Mouse (Mus musculus) cerebellum, postnatal 4 days (tissue): ENCODE data around the gene Gm11127.
A peak's percentile ranks its signal among the peaks of the same experiment; 100 is the strongest.
"Not testable (repeated sequence)": the region's sequence is repeated elsewhere in the genome, so short reads cannot be mapped to it uniquely, and the experiment has no call there.

Experiments used
- DNase-seq, 2 experiments: peaks; one replicate each; pipeline ENCODE4 v3.0.0; 2022; ENCODE audit warnings: low spot score in 2 of 2, mixed read lengths in 1 of 2

Gene Gm11127

GRCm38 (mm10) chr17:36058362-36058761, at the start of gene Gm11127:
Gene Gm11127, minus strand, starts transcription at chr17:36058371.
- DNase-seq: not testable (repeated sequence)

- DNase-seq: not testable (repeated sequence)
Observed at GRCm38 (mm10) chr17:36102091-36102490, 43.9 kb upstream of the Gm11127 start.

GRCm38 (mm10) chr17:36099603-36100002, 41.4 kb upstream of the Gm11127 start:
- not testable (repeated sequence) for DNase-seq

- DNase-seq: no peak
Observed at GRCm38 (mm10) chr17:36093936-36094335, 35.8 kb upstream of the Gm11127 start.

GRCm38 (mm10) chr17:36092520-36092919, 34.3 kb upstream of the Gm11127 start:
- DNase-seq: not testable (repeated sequence)

- not testable (repeated sequence) for DNase-seq
Observed at GRCm38 (mm10) chr17:36091933-36092332, 33.8 kb upstream of the Gm11127 start.

GRCm38 (mm10) chr17:36085976-36086375, 27.8 kb upstream of the Gm11127 start:
- DNase-seq: not testable (repeated sequence)

- peak in 1 of 2 experiments; percentile 10 for DNase-seq
Observed at GRCm38 (mm10) chr17:36083870-36084451, 25.8 kb upstream of the Gm11127 start.

- peak in 1 of 2 experiments; percentile 14 for DNase-seq
Observed at GRCm38 (mm10) chr17:36083266-36083869, 25.2 kb upstream of the Gm11127 start.

- DNase-seq: not testable (repeated sequence)
Observed at GRCm38 (mm10) chr17:36082519-36083232, 24.5 kb upstream of the Gm11127 start.

GRCm38 (mm10) chr17:36081901-36082300, 23.7 kb upstream of the Gm11127 start:
- not testable (repeated sequence) for DNase-seq

GRCm38 (mm10) chr17:36060829-36061228, 2.7 kb upstream of the Gm11127 start:
- DNase-seq: peak; percentile 84 to 86

- not testable (repeated sequence) for DNase-seq
Observed at GRCm38 (mm10) chr17:36057927-36058326, 244 bp downstream of the Gm11127 start.

- DNase-seq: no peak
Observed at GRCm38 (mm10) chr17:36043286-36043685, 14.9 kb downstream of the Gm11127 start.

GRCm38 (mm10) chr17:36042610-36043169, 15.5 kb downstream of the Gm11127 start, which contains the start of the genes H2-T22 and Gm6034:
Gene H2-T22, minus strand, starts transcription at chr17:36042747.
Gene Gm6034, plus strand, starts transcription at chr17:36042961.
- DNase-seq: peak in 1 of 2 experiments; percentile 43

GRCm38 (mm10) chr17:36042055-36042454, 16.1 kb downstream of the Gm11127 start:
- DNase-seq: not testable (repeated sequence)

GRCm38 (mm10) chr17:36040604-36041003, 17.6 kb downstream of the Gm11127 start:
- not testable (repeated sequence) for DNase-seq

- not testable (repeated sequence) for DNase-seq
Observed at GRCm38 (mm10) chr17:36036126-36036525, 22.0 kb downstream of the Gm11127 start.

- DNase-seq: peak; percentile 36 to 42
Observed at GRCm38 (mm10) chr17:36035010-36035638, 23.0 kb downstream of the Gm11127 start.

- not testable (repeated sequence) for DNase-seq
Observed at GRCm38 (mm10) chr17:36034524-36034923, 23.6 kb downstream of the Gm11127 start.

- peak in 1 of 2 experiments; percentile 17 for DNase-seq
Observed at GRCm38 (mm10) chr17:36032351-36032875, 25.8 kb downstream of the Gm11127 start, which contains the start of gene H2-T23. Gene H2-T23, minus strand, starts transcription at chr17:36032855.
